Mouse (Mus musculus) hindbrain, postnatal 0 days (tissue): ENCODE results near the gene 1700001C02Rik. TPM values are rescaled to one million over a fixed set of nuclear protein-coding genes. Genes with fewer than 3 reads are reported as not detected.

ENCODE experiments used
- ATAC-seq: fragments of 200-750 bp; cut with Nextera tagmentation; 2 replicates; pipeline ENCODE4 v1.8.0; 2017; ENCODE audit warnings: mild to moderate bottlenecking, moderate TSS enrichment, moderate library complexity
- DNase-seq: peaks from one replicate; pipeline ENCODE4 v3.0.0-alpha.2; 2015; ENCODE audit warnings: low spot score
- H3K27ac ChIP-seq: fragments of 300-500 bp; sonication (generic); 2 replicates; pipeline ENCODE4 v1.5.1; 2014; ENCODE audit warnings: mild to moderate bottlenecking
- H3K27me3 ChIP-seq: fragments of 300-500 bp; sonication (generic); 2 replicates; pipeline ENCODE4 v1.6.1; 2014; ENCODE audit warnings: low read length, mixed read lengths; ENCODE audit not compliant: insufficient read depth
- H3K36me3 ChIP-seq: fragments of 300-500 bp; sonication (generic); 2 replicates; pipeline ENCODE4 v1.6.1; 2014; ENCODE audit warnings: low read length, mixed read lengths; ENCODE audit not compliant: insufficient read depth
- H3K4me1 ChIP-seq: fragments of 300-500 bp; sonication (generic); 2 replicates; pipeline ENCODE4 v1.6.1; 2014; ENCODE audit warnings: antibody characterized with exemption, low read length, mixed read lengths; ENCODE audit not compliant: insufficient read depth
- H3K4me2 ChIP-seq: fragments of 300-500 bp; sonication (generic); 2 replicates; pipeline ENCODE4 v1.6.1; 2014; ENCODE audit warnings: low read depth, mild to moderate bottlenecking, low read length, moderate library complexity, mixed read lengths
- H3K4me3 ChIP-seq: fragments of 300-500 bp; sonication (generic); 2 replicates; pipeline ENCODE4 v1.5.1; 2014; ENCODE audit warnings: low read length
- H3K9ac ChIP-seq: fragments of 300-500 bp; sonication (generic); replicated peaks from 2 replicates; pipeline ENCODE4 v1.6.1; 2014; ENCODE audit warnings: mild to moderate bottlenecking, low read length, moderate library complexity, mixed read lengths
- H3K9me3 ChIP-seq: fragments of 300-500 bp; sonication (generic); 2 replicates; pipeline ENCODE4 v1.6.1; 2016; ENCODE audit warnings: low read length, mixed read lengths
- CTCF ChIP-seq: IDR thresholded peaks from 2 replicates; pipeline ENCODE4 v1.5.1; 2016; ENCODE audit warnings: antibody characterized with exemption, control low read depth, low read depth
- WGBS: fragments of 180-500 bp; shearing (Covaris S2); extraction: QIAGEN DNeasy Blood & Tissue Kit; methylation state at CpG from one replicate; pipeline ENCODE4 v1.1.7; 2014; 5-methylcytosine and 5-hydroxymethylcytosine counted together
- polyA plus RNA-seq: library from polyadenylated mRNA; unstranded; fragments of >200 nt; fragmentation: Nextera tagmentation; extraction: Ambion mirVana; gene quantifications from 2 replicates; pipeline ENCODE4 v1.2.1, GENCODE M21; 2015
- total RNA-seq: library from RNA; depleted of rRNA; stranded (reverse); fragments of >200 nt; gene quantifications from 2 replicates; pipeline ENCODE4 v1.2.3, GENCODE M21; 2014

The 1700001C02Rik gene
- total and polyA plus RNA-seq, 2 experiments from 2014 or later: 3.4 TPM; not detected in 1

DNA sequence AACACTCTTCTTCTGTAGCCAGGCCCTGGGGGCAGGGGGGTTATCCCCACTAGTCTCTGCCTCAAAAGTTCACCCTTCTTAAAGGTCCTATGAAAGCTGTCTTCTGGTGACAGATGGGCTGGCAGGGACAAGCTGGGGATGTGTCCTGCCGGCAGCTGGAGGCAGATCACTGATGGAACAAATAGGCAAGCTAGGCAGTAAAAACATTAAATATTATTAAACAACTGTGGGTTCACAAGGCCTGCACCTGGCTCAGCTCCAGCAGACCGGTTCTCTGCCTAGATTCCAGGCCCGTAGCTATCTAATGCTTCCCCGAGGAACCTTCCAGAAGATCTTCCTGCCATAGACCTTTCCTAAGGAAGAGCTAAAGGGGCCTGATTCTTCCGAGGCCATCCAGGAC lies 52.3 kb downstream of the 1700001C02Rik start:
- no peak overlapping the region for H3K9ac ChIP-seq
- no peak overlapping the region for H3K4me3 ChIP-seq
- WGBS: 69% methylated on average over 5 of the region's 5 CpGs
- H3K27ac ChIP-seq: no peak overlapping the region
- DNase-seq (no peak), ATAC-seq (no peak)
- no peak for TF ChIP-seq CTCF
- H3K4me2 ChIP-seq: no peak overlapping the region
- H3K36me3 ChIP-seq: no peaks in the 10 kb centered on the region
- H3K27me3 ChIP-seq: no peaks in the 10 kb centered on the region
- H3K4me1 ChIP-seq: peaks cover 3% of the 10 kb centered on the region; the same call in 1 of the 2 replicates
- H3K9me3 ChIP-seq: no peaks in the 10 kb centered on the region

DNA sequence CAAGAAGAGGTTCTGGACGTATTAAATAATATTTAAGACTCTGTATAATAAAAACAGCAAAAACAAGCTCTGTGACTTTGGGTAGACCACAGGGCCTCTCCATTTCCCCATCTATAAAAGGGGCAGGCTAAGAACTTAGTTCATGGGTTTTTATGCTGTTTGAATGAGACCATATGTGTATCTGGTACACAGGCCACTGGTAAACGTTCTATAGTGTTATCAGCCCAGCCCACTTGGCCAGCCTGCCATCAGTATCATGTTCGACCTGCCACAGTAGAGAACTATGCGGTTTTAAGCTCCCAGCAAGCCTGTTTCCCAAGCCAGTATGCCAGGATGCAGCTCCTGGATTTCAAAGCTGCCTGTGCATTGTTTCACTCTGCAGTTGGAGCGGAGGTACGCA lies 52.7 kb downstream of the 1700001C02Rik start:
- H3K4me2 ChIP-seq: no peak overlapping the region
- WGBS: 78% methylated on average over 6 of the region's 6 CpGs
- TF ChIP-seq CTCF: no peak

DNA sequence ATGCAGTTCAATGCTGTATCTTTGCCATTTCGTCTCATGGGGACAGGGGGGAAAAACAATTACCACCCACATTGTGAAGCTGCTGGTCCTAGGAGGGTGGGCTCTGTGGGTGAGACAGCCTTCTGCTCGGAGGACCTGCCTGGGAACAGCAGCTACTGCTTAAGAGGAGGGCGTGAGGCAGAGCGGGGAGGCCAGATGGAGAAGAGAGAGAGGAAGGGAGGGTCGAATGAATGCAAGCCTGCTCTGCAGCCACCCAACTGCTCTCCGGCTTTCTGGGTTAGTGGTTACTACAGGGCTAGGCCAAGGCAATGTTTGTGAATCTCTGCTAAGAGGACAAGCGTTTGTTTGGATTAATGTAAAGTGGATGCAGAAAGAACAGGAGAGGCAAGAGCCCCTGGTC lies 53.6 kb downstream of the 1700001C02Rik start:
- H3K9me3 ChIP-seq: no peaks in the 10 kb centered on the region
- 32% methylated on average over 7 of the region's 7 CpGs for WGBS
- no peak for TF ChIP-seq CTCF
- H3K9ac ChIP-seq: no peak overlapping the region
- DNase-seq: peak; percentile 25
- H3K27ac ChIP-seq: no peak overlapping the region
- no peaks in the 10 kb centered on the region for H3K4me1 ChIP-seq
- H3K36me3 ChIP-seq: no peaks in the 10 kb centered on the region
- H3K4me3 ChIP-seq: no peak overlapping the region
- no peak overlapping the region for H3K4me2 ChIP-seq
- ATAC-seq: no peak
- H3K27me3 ChIP-seq: no peaks in the 10 kb centered on the region

More for the DNA sequence above, 52.7 kb downstream of the 1700001C02Rik start:
- H3K9me3 ChIP-seq: no peaks in the 10 kb centered on the region
- no peaks in the 10 kb centered on the region for H3K36me3 ChIP-seq
- no peak overlapping the region for H3K27ac ChIP-seq
- H3K4me1 ChIP-seq: peaks cover 2% of the 10 kb centered on the region; the same call in 1 of the 2 replicates
- no peak for DNase-seq
- ATAC-seq: no peak
- H3K9ac ChIP-seq: no peak overlapping the region
- H3K4me3 ChIP-seq: no peak overlapping the region
- H3K27me3 ChIP-seq: no peaks in the 10 kb centered on the region

DNA sequence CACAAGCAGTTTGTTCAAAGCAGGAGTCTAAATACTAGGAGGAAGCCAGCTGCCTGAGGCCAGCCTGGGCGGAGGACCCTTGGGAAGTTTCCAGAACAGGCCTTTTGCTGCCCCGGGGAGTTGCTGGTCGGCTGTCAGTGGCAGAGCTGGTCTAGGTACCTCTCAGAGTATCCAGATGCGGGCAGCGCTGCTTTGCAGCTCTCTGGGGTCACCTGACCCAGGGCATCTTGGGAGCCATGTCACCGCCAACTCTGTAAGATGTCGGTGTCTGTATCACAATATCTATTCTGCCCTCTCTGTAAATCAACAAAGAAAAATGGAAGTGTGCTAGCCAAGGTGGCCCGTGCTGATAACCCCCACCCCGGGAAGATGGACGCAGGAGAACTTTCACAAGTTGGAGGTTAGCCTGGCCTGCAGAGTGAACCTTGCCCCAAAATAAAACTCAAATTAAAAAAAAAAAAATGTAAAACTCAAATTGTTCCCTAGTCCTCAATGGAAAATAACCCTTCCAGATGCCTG lies 54.4 kb downstream of the 1700001C02Rik start:
- no peak overlapping the region for H3K9ac ChIP-seq
- no peak for ATAC-seq
- H3K36me3 ChIP-seq: no peaks in the 10 kb centered on the region
- no peak for DNase-seq
- H3K4me3 ChIP-seq: no peak overlapping the region
- H3K27me3 ChIP-seq: no peaks in the 10 kb centered on the region
- H3K27ac ChIP-seq: no peak overlapping the region
- no peaks in the 10 kb centered on the region for H3K9me3 ChIP-seq
- H3K4me2 ChIP-seq: no peak overlapping the region
- TF ChIP-seq CTCF: no peak
- no peaks in the 10 kb centered on the region for H3K4me1 ChIP-seq
- WGBS: 76% methylated on average over 10 of the region's 10 CpGs

DNA sequence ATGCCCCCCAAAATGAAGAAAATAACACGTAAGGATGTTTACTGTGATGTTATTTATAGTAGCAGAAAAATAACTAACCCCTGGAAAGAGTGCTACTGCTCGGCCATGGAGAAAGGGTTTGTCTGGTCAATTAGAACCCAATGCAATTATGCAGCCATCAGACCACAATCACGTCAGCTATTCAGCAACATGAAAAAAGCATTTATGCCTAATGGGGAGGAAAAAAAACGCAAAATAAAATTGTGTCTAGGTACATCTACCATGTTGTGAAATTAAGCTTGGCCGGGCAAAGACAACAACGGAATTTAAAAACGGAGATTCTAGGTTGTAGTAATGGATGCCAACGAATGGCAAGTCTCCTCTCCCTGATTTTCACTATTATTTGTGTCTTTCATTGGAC lies 56.6 kb downstream of the 1700001C02Rik start:
- Histone ChIP-seq H3K27me3 (no peaks in the 10 kb centered on the region), H3K27ac (no peak overlapping the region), H3K36me3 (no peaks in the 10 kb centered on the region), H3K4me1 (peaks cover 4% of the 10 kb centered on the region; the same call in 1 of the 2 replicates), H3K4me2 (no peak overlapping the region), H3K9me3 (no peaks in the 10 kb centered on the region), H3K9ac (no peak overlapping the region), H3K4me3 (no peak overlapping the region)
- no peak for TF ChIP-seq CTCF
- 75% methylated on average over 8 of the region's 8 CpGs for WGBS
- ATAC-seq (no peak), DNase-seq (no peak)

DNA sequence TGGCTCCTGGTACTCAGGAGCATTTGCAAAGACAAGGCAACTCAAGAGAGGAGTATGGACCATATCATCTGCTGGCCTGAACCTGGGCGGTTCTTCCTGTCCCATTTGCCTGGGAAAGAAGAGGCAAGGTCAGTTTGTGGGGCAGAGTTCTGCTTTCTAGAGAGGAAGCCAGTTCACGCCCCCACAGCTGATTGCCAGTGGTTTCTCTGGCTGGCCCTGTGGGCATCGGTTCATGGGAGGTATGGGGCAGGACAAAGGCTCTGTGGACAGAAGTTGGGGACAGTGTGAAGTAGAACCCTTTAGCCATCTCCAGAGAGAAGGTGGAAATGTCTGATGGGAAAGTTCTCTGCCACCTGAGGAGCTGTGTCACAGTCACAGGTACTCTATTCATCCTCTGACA lies 57.3 kb downstream of the 1700001C02Rik start:
- WGBS: 78% methylated on average over 3 of the region's 3 CpGs
- Histone ChIP-seq H3K4me3 (no peak overlapping the region), H3K36me3 (no peaks in the 10 kb centered on the region), H3K27ac (no peak overlapping the region), H3K4me2 (no peak overlapping the region), H3K27me3 (no peaks in the 10 kb centered on the region), H3K4me1 (peaks cover 4% of the 10 kb centered on the region; the same call in 1 of the 2 replicates), H3K9ac (no peak overlapping the region), H3K9me3 (no peaks in the 10 kb centered on the region)
- no peak for DNase-seq
- TF ChIP-seq CTCF: no peak
- ATAC-seq: no peak

DNA sequence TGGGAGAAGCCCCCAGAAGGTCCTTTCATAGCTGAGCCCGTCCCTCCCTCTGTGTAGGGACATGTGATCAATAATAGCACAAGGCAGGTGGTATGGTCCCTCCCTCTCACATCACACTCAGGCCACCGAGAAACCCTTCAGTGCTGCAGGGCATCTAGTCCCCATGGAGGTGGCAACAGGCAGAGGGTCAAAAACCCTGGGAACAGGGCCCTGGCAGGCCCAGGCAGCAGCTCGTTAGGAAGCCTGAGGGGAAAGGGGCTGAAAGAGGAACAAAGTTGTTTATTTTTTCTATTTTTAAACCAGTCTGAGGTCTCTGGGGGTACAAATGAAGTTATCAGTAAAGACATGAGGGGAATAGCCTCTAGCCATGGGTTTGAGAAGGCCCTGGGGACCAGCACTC lies 58.4 kb downstream of the 1700001C02Rik start:
- Histone ChIP-seq H3K4me3 (no peak overlapping the region), H3K4me2 (no peak overlapping the region), H3K9me3 (no peaks in the 10 kb centered on the region), H3K4me1 (peaks cover 4% of the 10 kb centered on the region; the same call in 1 of the 2 replicates), H3K27me3 (no peaks in the 10 kb centered on the region), H3K9ac (no peak overlapping the region), H3K27ac (no peak overlapping the region), H3K36me3 (no peaks in the 10 kb centered on the region)
- no peak for TF ChIP-seq CTCF
- DNase-seq: no peak
- WGBS: 30% methylated on average over 3 of the region's 3 CpGs
- ATAC-seq: no peak
